Mouse (Mus musculus) forebrain, postnatal 0 days (tissue): ENCODE results near the gene Syne2. TPM values are rescaled to one million over a fixed set of nuclear protein-coding genes. Genes with fewer than 3 reads are reported as not detected.
A peak's percentile ranks its signal among the peaks of the same experiment; 100 is the strongest.

Experiments used
- ATAC-seq: fragments of 200-750 bp; cut with Nextera tagmentation; 2 replicates; pipeline ENCODE4 v1.8.0; 2017; ENCODE audit warnings: mild to moderate bottlenecking, moderate library complexity
- DNase-seq: peaks from one replicate; pipeline ENCODE4 v3.0.0-alpha.2; 2015
- H3K27ac ChIP-seq: fragments of 300-500 bp; sonication (generic); 2 replicates; pipeline ENCODE4 v1.5.1; 2014; ENCODE audit warnings: low read depth, mild to moderate bottlenecking, antibody characterized with exemption, low read length, moderate library complexity, mixed read lengths
- H3K27me3 ChIP-seq: fragments of 300-500 bp; sonication (generic); 2 replicates; pipeline ENCODE4 v1.6.1; 2014; ENCODE audit warnings: mild to moderate bottlenecking, low read length, mixed read lengths; ENCODE audit not compliant: insufficient read depth
- H3K36me3 ChIP-seq: fragments of 300-500 bp; sonication (generic); 2 replicates; pipeline ENCODE4 v1.6.1; 2014; ENCODE audit warnings: mild to moderate bottlenecking, moderate library complexity; ENCODE audit not compliant: insufficient read depth
- H3K4me1 ChIP-seq: fragments of 300-500 bp; sonication (generic); 2 replicates; pipeline ENCODE4 v1.6.1; 2014; ENCODE audit warnings: antibody characterized with exemption; ENCODE audit not compliant: insufficient read depth
- H3K4me2 ChIP-seq: fragments of 300-500 bp; sonication (generic); 2 replicates; pipeline ENCODE4 v1.6.1; 2014; ENCODE audit warnings: low read depth, mild to moderate bottlenecking, moderate library complexity
- H3K4me3 ChIP-seq: fragments of 300-500 bp; sonication (generic); 2 replicates; pipeline ENCODE4 v1.5.1; 2014; ENCODE audit warnings: low read depth, low read length, mixed read lengths
- H3K9ac ChIP-seq: fragments of 300-500 bp; sonication (generic); 2 replicates; pipeline ENCODE4 v1.6.1; 2014; ENCODE audit warnings: mild to moderate bottlenecking
- H3K9me3 ChIP-seq: fragments of 300-500 bp; sonication (generic); 2 replicates; pipeline ENCODE4 v1.6.1; 2016; ENCODE audit warnings: low read length
- CTCF ChIP-seq: sonication (generic); IDR thresholded peaks from 2 replicates; pipeline ENCODE4 v1.5.1; 2016; ENCODE audit warnings: antibody characterized with exemption, control low read depth, low read depth
- WGBS: fragments of 180-500 bp; shearing (Covaris S2); extraction: QIAGEN DNeasy Blood & Tissue Kit; methylation state at CpG from one replicate; pipeline ENCODE4 v1.1.7; 2014; 5-methylcytosine and 5-hydroxymethylcytosine counted together
- polyA plus RNA-seq: library from polyadenylated mRNA; unstranded; fragments of >200 nt; fragmentation: Nextera tagmentation; extraction: Ambion mirVana; gene quantifications from 2 replicates; pipeline ENCODE4 v1.2.1, GENCODE M21; 2015
- total RNA-seq: library from RNA; depleted of rRNA; stranded (reverse); fragments of >200 nt; gene quantifications from 2 replicates; pipeline ENCODE4 v1.2.3, GENCODE M21; 2014

Syne2 gene
- total and polyA plus RNA-seq, 2 experiments from 2014 or later: 27.0 to 63.5 TPM

DNA sequence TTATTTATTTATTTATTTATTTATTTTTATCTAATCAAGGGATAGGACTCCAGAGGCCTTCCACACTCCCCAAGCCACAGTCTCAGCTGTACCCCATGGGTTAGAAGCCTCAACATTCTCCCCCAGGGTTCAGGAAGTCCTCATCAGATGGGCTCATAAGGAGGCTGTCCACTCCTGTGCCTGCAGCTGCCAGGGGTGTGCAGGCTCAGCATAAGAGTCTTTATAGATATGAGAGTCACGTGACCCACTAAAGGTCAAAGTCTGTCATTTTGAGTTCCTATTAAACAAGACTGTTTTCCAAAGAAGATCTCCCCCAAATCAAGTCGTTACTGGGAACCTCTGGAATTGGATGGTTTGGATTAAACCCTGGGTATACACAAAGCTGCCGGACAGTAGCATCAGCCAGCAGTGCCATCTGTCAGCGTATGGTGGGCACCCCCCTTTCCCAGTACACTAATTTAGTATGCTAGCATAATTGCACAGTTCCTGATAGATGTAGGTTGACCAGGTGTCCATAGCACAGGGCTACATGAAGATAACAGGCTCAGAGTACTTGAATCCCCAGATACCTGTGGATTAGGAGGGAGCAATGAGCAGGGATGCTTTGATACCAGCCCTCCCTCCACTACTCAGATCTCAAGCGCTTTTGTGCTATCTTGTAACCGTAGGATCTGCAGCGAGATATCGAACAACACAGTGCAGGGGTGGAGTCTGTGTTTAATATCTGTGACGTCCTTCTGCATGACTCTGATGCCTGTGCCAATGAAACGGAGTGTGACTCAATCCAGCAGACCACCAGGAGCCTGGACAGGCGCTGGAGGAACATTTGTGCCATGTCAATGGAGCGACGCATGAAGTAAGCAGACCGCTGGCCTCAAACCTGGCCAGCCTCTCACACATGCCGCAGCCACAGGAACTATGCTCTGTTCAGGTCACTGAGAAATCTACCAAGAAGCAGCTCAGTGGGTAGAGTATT lies 276.0 kb downstream of the Syne2 start:
- H3K27me3 ChIP-seq: no peaks in the 10 kb centered on the region
- peaks cover 65% of the 10 kb centered on the region for H3K36me3 ChIP-seq
- TF ChIP-seq CTCF: no peak
- H3K9ac ChIP-seq: no peak overlapping the region
- ATAC-seq (no peak), DNase-seq (no peak)
- 90% methylated on average over 15 of the region's 15 CpGs for WGBS
- no peak overlapping the region for H3K27ac ChIP-seq
- no peaks in the 10 kb centered on the region for H3K9me3 ChIP-seq
- no peak overlapping the region for H3K4me2 ChIP-seq
- no peaks in the 10 kb centered on the region for H3K4me1 ChIP-seq
- no peak overlapping the region for H3K4me3 ChIP-seq

DNA sequence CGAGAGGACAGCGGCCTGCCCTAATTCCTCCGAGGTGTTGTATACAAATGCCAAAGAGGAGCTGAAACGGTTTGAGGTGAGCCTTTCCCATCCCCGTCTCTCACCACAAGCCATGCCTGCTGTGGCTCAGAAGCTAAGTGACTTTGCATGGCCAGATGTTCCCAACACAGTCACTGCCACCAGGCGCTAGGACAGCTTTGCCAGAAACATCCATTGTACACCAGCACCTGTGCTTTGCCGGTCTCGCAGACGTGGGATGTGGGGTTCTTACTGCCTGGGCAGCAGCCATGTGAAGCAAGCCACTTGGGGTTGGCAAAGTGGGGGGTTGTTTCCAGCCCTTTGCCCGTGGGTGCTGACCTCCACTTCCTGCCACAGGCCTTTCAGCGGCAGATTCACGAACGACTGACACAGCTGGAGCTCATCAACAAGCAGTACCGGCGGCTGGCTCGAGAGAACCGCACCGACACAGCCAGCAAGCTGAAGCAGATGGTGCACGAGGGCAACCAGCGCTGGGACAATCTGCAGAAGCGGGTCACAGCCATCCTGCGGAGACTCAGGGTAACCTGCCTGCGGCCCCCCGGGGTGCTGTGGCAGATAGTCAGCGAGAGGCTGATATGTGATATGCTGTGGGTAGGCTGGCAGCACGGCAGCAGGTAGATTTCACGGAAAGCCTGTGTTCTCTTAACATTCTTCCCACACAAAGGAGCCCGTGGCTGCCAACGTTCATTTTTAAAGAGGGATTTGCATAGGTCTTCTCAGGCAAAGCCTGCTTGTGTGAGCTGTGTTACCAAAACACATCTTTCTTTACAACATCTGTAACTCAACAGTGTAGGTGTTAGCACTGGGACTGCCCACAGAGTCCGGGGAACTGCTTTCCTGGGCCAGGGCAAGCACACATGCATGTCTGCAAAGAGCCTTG lies 277.4 kb downstream of the Syne2 start:
- ATAC-seq: no peak
- no peaks in the 10 kb centered on the region for H3K9me3 ChIP-seq
- H3K36me3 ChIP-seq: peaks cover 73% of the 10 kb centered on the region
- no peak overlapping the region for H3K9ac ChIP-seq
- no peak overlapping the region for H3K4me2 ChIP-seq
- H3K27ac ChIP-seq: no peak overlapping the region
- 82% methylated on average over 30 of the region's 30 CpGs for WGBS
- no peaks in the 10 kb centered on the region for H3K4me1 ChIP-seq
- no peaks in the 10 kb centered on the region for H3K27me3 ChIP-seq
- no peak for DNase-seq
- no peak overlapping the region for H3K4me3 ChIP-seq
- TF ChIP-seq CTCF: no peak

DNA sequence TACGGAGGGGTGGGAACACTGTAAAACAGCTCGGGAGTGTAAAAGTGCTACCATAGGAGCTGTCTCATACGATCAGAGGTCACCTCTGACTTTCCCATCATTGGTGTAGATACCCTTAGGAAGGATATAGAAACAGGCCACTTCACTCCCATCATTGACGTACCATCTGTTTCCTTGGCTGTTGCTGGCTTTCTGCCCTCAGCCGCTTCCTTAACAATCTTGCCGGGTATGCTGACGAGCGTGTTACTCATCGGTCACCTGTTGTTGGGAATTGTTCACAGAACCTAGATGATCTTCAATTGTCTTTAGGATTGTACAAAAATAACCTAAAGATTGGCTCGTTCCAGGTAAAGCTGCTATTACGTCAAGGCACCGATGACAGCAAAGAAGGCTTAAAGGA lies 284.7 kb downstream of the Syne2 start:
- Histone ChIP-seq H3K4me1 (no peaks in the 10 kb centered on the region), H3K27me3 (no peaks in the 10 kb centered on the region), H3K4me3 (no peak overlapping the region), H3K4me2 (no peak overlapping the region), H3K36me3 (peaks cover 93% of the 10 kb centered on the region), H3K9me3 (no peaks in the 10 kb centered on the region), H3K9ac (no peak overlapping the region), H3K27ac (no peak overlapping the region)
- TF ChIP-seq CTCF: no peak
- DNase-seq (peak; percentile 17), ATAC-seq (no peak)
- WGBS: 78% methylated on average over 12 of the region's 12 CpGs

DNA sequence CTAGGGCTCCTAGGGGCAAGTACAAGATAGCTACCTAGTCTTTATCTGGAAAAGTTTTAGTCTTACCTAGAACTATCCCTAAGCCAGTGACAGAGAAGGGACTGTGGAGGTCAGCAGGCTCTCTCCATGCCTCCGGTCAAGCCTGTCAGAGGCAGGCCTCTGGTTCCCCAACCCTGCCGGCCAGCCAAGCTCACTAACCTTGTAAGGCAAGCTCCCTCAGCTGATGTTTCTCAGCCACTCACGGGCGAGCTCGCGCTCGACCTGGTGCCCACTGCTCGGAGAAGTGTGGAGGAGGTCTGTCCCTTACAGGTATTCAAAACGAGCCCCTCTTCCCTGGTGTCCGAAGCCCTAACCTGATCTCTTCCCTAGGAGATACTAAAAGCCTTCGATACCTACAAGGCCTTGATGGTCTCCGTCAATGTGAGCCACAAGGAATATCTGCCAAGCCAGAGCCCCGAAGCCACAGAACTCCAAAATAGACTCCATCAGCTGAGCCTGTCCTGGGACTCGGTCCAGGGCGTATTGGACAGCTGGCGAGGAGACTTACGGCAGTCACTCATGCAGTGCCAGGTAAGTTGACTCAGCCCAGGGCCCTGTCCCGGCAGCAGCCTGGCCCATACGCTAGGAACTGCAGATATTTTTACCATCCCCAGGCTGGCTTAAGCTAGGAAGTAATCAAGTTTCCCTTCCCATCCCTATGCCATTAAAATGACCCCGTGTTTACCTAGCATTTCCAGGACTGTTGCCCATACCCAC lies 286.8 kb downstream of the Syne2 start:
- Histone ChIP-seq H3K27me3 (no peaks in the 10 kb centered on the region), H3K4me1 (no peaks in the 10 kb centered on the region), H3K27ac (no peak overlapping the region), H3K36me3 (peaks cover 93% of the 10 kb centered on the region), H3K4me3 (no peak overlapping the region), H3K4me2 (no peak overlapping the region), H3K9me3 (no peaks in the 10 kb centered on the region), H3K9ac (no peak overlapping the region)
- no peak for TF ChIP-seq CTCF
- no peak for DNase-seq
- no peak for ATAC-seq
- 92% methylated on average over 20 of the region's 20 CpGs for WGBS

DNA sequence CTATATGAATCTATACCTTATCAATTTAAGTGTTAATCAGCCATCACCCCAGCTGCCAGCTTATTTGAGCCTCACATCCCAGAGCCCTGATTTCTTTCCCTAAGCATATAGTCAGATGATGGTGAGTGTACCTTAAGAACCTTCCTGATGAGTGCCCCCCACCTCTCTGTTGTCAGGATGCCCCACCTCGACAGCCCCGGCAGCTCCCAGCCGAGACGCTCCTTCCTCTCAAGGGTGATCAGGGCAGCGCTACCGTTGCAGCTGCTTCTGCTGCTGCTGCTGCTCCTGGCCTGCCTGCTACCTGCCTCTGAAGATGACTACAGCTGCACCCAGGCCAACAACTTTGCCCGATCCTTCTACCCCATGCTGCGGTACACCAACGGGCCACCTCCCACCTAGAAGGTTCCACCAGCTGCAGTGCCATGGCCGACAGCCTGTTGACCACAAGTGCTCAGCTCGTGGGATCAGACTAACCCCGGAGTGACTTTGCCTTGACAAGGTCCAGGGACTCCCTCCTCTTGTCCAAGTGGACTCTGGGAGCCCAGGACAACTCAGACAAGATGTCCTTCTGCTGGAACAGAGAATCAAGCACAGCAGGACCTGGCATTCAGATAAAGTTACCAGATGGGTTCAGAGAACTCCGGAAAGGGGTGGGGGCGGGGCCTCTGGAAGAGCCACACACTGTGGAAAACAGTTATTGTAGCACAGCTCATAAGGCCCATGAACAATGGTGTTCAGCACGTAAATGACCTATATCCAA lies 291.9 kb downstream of the Syne2 start:
- no peak for ATAC-seq
- DNase-seq: no peak
- H3K9me3 ChIP-seq: no peaks in the 10 kb centered on the region
- H3K36me3 ChIP-seq: peaks cover 55% of the 10 kb centered on the region
- no peak overlapping the region for H3K27ac ChIP-seq
- no peak overlapping the region for H3K4me3 ChIP-seq
- no peaks in the 10 kb centered on the region for H3K4me1 ChIP-seq
- no peak for TF ChIP-seq CTCF
- no peak overlapping the region for H3K4me2 ChIP-seq
- H3K9ac ChIP-seq: no peak overlapping the region
- no peaks in the 10 kb centered on the region for H3K27me3 ChIP-seq
- 93% methylated on average over 15 of the region's 15 CpGs for WGBS

DNA sequence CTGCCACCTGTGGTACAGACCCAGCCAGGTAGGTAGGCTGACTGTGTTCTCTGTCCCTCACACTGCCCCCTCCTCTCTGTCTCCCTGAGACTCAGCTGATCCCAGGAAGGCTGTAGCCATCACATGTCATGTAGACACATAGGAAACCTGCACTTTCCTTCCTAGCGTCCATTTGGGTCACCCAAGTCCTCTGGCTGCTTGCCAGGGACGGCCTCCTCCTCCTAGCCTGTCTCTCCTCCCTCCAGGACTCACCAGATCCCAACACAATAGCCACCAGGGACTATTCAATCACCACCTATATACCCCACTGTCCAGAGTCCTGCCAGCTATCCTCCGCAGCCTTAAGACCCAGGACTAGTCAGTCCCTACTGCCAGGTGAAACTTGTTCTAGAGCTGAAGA lies 293.1 kb downstream of the Syne2 start:
- Histone ChIP-seq H3K4me1 (no peaks in the 10 kb centered on the region), H3K4me3 (no peak overlapping the region), H3K9ac (no peak overlapping the region), H3K27ac (no peak overlapping the region), H3K36me3 (peaks cover 43% of the 10 kb centered on the region), H3K27me3 (no peaks in the 10 kb centered on the region), H3K4me2 (no peak overlapping the region), H3K9me3 (no peaks in the 10 kb centered on the region)
- TF ChIP-seq CTCF: no peak
- ATAC-seq (no peak), DNase-seq (no peak)
- WGBS: 83% methylated on average over 3 of the region's 3 CpGs
